Mouse (Mus musculus) liver, embryonic 14.5 days (tissue): ENCODE results near the gene Hpn. TPM values are rescaled to one million over a fixed set of nuclear protein-coding genes. Genes with fewer than 3 reads are reported as not detected.
A peak's percentile ranks its signal among the peaks of the same experiment; 100 is the strongest.

ENCODE experiments used
- ATAC-seq: fragments of 200-750 bp; cut with Nextera tagmentation; 2 replicates; pipeline ENCODE4 v1.8.0; 2017; ENCODE audit warnings: moderate number of reproducible peaks, mild to moderate bottlenecking, moderate library complexity; ENCODE audit not compliant: insufficient read depth
- DNase-seq, 3 experiments: peaks; one replicate each; pipeline ENCODE4 v3.0.0-alpha.2; 2012 to 2013; ENCODE audit warnings: low read depth in 3 of 3, low spot score in 3 of 3
- H3K27ac ChIP-seq: fragments of 300-500 bp; sonication (generic); 2 replicates; pipeline ENCODE4 v1.5.1; 2014; ENCODE audit warnings: moderate library complexity, mild to moderate bottlenecking, control low read depth, inconsistent platforms
- H3K27me3 ChIP-seq: fragments of 300-500 bp; sonication (generic); 2 replicates; pipeline ENCODE4 v1.6.1; 2014; ENCODE audit warnings: mild to moderate bottlenecking, low read length, moderate library complexity; ENCODE audit not compliant: control insufficient read depth, insufficient read depth
- H3K36me3 ChIP-seq: fragments of 300-500 bp; sonication (generic); replicated peaks from 2 replicates; pipeline ENCODE4 v1.6.1; 2014; ENCODE audit warnings: low read depth; ENCODE audit not compliant: control insufficient read depth, insufficient read depth
- H3K4me1 ChIP-seq, 2 experiments: fragments of 200-500 bp in 1 of 2; fragments of 300-500 bp in 1 of 2; sonication (generic) in 1 of 2; replicated peaks; 2 replicates each; pipeline ENCODE4 v1.6.1; 2012 to 2014; ENCODE audit warnings: antibody characterized with exemption in 1 of 2, inconsistent platforms in 1 of 2, low read length in 1 of 2; ENCODE audit not compliant: control insufficient read depth in 2 of 2, insufficient read depth in 2 of 2
- H3K4me2 ChIP-seq: fragments of 300-500 bp; sonication (generic); 2 replicates; pipeline ENCODE4 v1.6.1; 2014; ENCODE audit warnings: low read depth, mild to moderate bottlenecking, control low read depth, moderate library complexity
- H3K4me3 ChIP-seq, 2 experiments: fragments of 200-500 bp in 1 of 2; fragments of 300-500 bp in 1 of 2; sonication (generic) in 1 of 2; 2 replicates each; pipeline ENCODE4 v1.5.1; 2012 to 2014; ENCODE audit warnings: low read depth in 2 of 2, low read length in 2 of 2, mild to moderate bottlenecking in 2 of 2, control low read depth in 1 of 2, inconsistent platforms in 1 of 2, moderate library complexity in 1 of 2; ENCODE audit not compliant: insufficient read depth in 1 of 2
- H3K9ac ChIP-seq: fragments of 300-500 bp; sonication (generic); replicated peaks from 2 replicates; pipeline ENCODE4 v1.6.1; 2014; ENCODE audit warnings: mild to moderate bottlenecking, control low read depth, moderate library complexity
- H3K9me3 ChIP-seq: fragments of 300-500 bp; sonication (generic); 2 replicates; pipeline ENCODE4 v1.6.1; 2016; ENCODE audit warnings: low read length, mixed read lengths; ENCODE audit not compliant: control insufficient read depth
- CTCF ChIP-seq: IDR thresholded peaks from 2 replicates; pipeline ENCODE4 v1.5.1; 2016; ENCODE audit warnings: antibody characterized with exemption, low read depth, control low read depth
- EP300 ChIP-seq: IDR thresholded peaks from 2 replicates; pipeline ENCODE4 v1.6.1; 2016; ENCODE audit warnings: antibody characterized with exemption, low read depth
- WGBS: fragments of 180-500 bp; shearing (Covaris S2); extraction: QIAGEN DNeasy Blood & Tissue Kit; methylation state at CpG from one replicate; pipeline ENCODE4 v1.1.7; 2014; ENCODE audit not compliant: insufficient replicate concordance; 5-methylcytosine and 5-hydroxymethylcytosine counted together
- polyA plus RNA-seq, 2 experiments: library from polyadenylated mRNA; depleted of rRNA in 1 of 2; stranded (reverse) in 1 of 2; unstranded in 1 of 2; fragments of >200 nt; fragmentation: Nextera tagmentation in 1 of 2; extraction: Ambion mirVana in 1 of 2; gene quantifications; 2 replicates each; pipeline versions ENCODE4 v1.2.1 to v1.2.3; 2012 to 2014

Hpn gene
- polyA plus RNA-seq, 2 experiments, result 43.3 to 44.7 TPM

GRCm38 (mm10) chr7:31057071-31057470 is 58.0 kb downstream of the Hpn start, which contains the start of gene Fxyd1:
Gene Fxyd1, minus strand, starts transcription at chr7:31057199.
- Histone ChIP-seq H3K27ac (no peak within 1 kb of the TSS), H3K27me3 (peaks cover 12% of the 10 kb centered on the region), H3K9me3 (no peaks in the 10 kb centered on the region), H3K4me1 (peaks cover 0 to 7% of the 10 kb centered on the region in 2 experiments; a peak in 1 of 4 replicates), H3K36me3 (no peaks in the 10 kb centered on the region), H3K4me2 (no peak within 1 kb of the TSS), H3K4me3 (no peak within 1 kb of the TSS), H3K9ac (no peak within 1 kb of the TSS)
- no peak for DNase-seq
- ATAC-seq, result no peak
- TF ChIP-seq CTCF, result no peak
- no peak for TF ChIP-seq EP300
- 53% methylated on average over 2 of the region's 2 CpGs for WGBS

- TF ChIP-seq CTCF, result no peak
- no peak for TF ChIP-seq EP300
Measured at GRCm38 (mm10) chr7:31056448-31056847, 58.6 kb downstream of the Hpn start.

DNA sequence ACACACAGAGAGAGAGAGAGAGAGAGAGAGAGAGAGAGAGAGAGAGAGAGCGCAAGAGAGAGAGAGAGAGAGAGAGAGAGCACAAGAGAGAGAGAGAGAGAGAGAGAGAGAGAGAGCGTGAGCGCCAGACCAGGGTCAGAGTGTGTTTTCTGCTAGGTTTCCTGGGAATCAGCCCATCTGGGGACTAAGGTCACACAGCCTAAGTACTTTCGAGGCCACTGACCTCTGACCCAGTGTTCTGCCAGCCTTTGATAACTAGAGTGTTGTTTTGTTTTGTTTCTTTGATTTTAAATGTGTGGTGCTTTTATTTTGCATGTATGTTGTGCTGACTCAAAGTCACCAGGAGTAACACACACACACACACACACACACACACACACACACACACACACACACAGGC is 59.2 kb downstream of the Hpn start:
- Histone ChIP-seq H3K4me2 (no peak overlapping the region; the same call in 1 of the 2 replicates), H3K4me3 (no peak overlapping the region), H3K4me1 (peaks cover 0 to 7% of the 10 kb centered on the region in 2 experiments; a peak in 1 of 4 replicates), H3K27me3 (peaks cover 24% of the 10 kb centered on the region), H3K9ac (no peak overlapping the region), H3K9me3 (no peaks in the 10 kb centered on the region), H3K27ac (no peak overlapping the region), H3K36me3 (no peaks in the 10 kb centered on the region)
- no peak for TF ChIP-seq EP300
- no peak for TF ChIP-seq CTCF
- ATAC-seq (peak; percentile 57; the same call in 1 of the 2 replicates), DNase-seq (peak in 1 of 3 experiments; percentile 34)
- WGBS, result 32% methylated on average over 3 of the region's 4 CpGs

More at GRCm38 (mm10) chr7:31056448-31056847, 58.6 kb downstream of the Hpn start:
- Histone ChIP-seq H3K4me3 (no peak overlapping the region), H3K27me3 (peaks cover 19% of the 10 kb centered on the region), H3K36me3 (no peaks in the 10 kb centered on the region), H3K4me1 (peaks cover 0 to 7% of the 10 kb centered on the region in 2 experiments; a peak in 1 of 4 replicates), H3K4me2 (no peak overlapping the region), H3K9ac (no peak overlapping the region), H3K27ac (no peak overlapping the region), H3K9me3 (no peaks in the 10 kb centered on the region)
- 52% methylated on average over 7 of the region's 7 CpGs for WGBS
- ATAC-seq (no peak), DNase-seq (no peak)

- TF ChIP-seq CTCF, result no peak
- TF ChIP-seq EP300, result no peak
- no peak overlapping the region for H3K9ac ChIP-seq
Measured at GRCm38 (mm10) chr7:31055354-31055824, 59.7 kb downstream of the Hpn start.

DNA sequence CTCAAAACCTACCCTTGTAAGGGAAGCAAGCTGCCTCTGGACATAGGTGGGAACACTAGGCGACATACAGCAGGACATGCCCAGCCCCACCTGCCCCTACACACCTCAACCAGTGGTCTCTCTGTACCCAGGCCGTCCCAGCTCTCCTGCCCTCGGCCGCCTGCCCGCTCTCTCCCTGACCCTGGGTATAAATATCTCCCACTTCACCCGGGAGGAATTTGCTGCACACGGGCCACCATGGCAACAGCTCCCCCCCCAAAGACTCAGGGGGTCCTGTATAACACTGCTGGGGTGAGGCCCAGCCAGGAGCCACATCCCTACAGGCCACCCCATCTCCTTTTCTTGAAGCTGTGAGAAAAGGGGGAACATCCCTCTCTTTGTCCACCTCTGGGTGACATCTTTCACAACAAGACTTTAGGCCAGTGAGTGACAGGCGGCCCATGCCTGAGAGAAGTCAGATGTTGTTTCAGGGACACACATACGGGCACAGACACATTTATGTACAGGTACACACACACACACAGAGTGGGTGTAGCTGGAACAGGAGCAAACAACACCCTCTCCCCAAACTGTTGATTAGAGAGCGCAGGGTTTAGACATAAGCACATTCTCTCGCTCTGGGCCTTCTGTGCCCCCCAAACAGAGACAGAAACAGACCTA is 60.3 kb downstream of the Hpn start:
- H3K27ac ChIP-seq, result no peak overlapping the region
- H3K4me3 ChIP-seq, result peak overlapping the region in 1 of 2 experiments; percentile 3; a peak in 1 of 4 replicates
- DNase-seq (no peak), ATAC-seq (peak; percentile 7; the same call in 1 of the 2 replicates)
- no peaks in the 10 kb centered on the region for H3K36me3 ChIP-seq
- H3K4me1 ChIP-seq, result peaks cover 0 to 7% of the 10 kb centered on the region in 2 experiments; a peak in 1 of 4 replicates
- H3K9me3 ChIP-seq, result no peaks in the 10 kb centered on the region
- peaks cover 31% of the 10 kb centered on the region for H3K27me3 ChIP-seq
- WGBS, result 56% methylated on average over 11 of the region's 11 CpGs
- H3K9ac ChIP-seq, result no peak overlapping the region
- H3K4me2 ChIP-seq, result peak overlapping the region; percentile 44
- TF ChIP-seq CTCF (no peak), EP300 (no peak)

More at GRCm38 (mm10) chr7:31055354-31055824, 59.7 kb downstream of the Hpn start:
- H3K9me3 ChIP-seq, result no peaks in the 10 kb centered on the region
- H3K4me3 ChIP-seq, result peak overlapping the region in 1 of 2 experiments; percentile 3; a peak in 1 of 4 replicates
- H3K27me3 ChIP-seq, result peaks cover 29% of the 10 kb centered on the region
- ATAC-seq, result peak; percentile 71
- peak overlapping the region; percentile 44 for H3K4me2 ChIP-seq
- DNase-seq, result peak in 1 of 3 experiments; percentile 29
- H3K36me3 ChIP-seq, result no peaks in the 10 kb centered on the region
- H3K4me1 ChIP-seq, result peaks cover 0 to 7% of the 10 kb centered on the region in 2 experiments; a peak in 1 of 4 replicates
- H3K27ac ChIP-seq, result no peak overlapping the region
- 20% methylated on average over 10 of the region's 10 CpGs for WGBS
